Mouse (Mus musculus) lung, adult 2 months (tissue): ENCODE measurements at regions not wholly inside any gene's neighbourhood (a gene's known extent, or its start where the extent isn't known, plus 50 kb on each side); places are given as distances from the start of the nearest gene placed in this dataset.

Experiments used
- CTCF ChIP-seq: fragments of 200-500 bp; IDR thresholded peaks from 2 replicates; pipeline ENCODE4 v1.5.1; 2011; ENCODE audit warnings: mild to moderate bottlenecking, low read length, control low read depth; ENCODE audit not compliant: insufficient read depth
- POLR2A ChIP-seq: fragments of 200-500 bp; IDR thresholded peaks from 2 replicates; pipeline ENCODE4 v1.6.1; 2011; ENCODE audit warnings: low read depth, mild to moderate bottlenecking, control low read depth, low read length, borderline replicate concordance; ENCODE audit errors: extremely low read depth

DNA sequence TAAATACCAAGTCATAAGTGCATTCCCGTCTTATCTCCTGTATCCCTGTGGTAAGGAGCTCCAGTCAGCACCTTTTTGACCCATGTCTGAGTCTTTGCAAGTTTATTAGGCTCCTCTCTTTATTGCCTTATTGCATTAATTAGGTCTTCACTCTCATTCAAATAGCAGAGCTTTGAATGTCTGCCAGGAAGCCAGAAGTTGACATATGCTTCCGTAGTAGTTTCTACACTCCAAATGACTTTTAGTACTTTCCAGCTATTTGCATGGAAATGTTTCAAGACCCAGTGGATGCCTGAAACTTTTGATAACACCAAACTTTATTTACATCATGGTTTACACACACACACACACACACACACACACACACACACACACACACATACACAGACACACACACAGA lies 153.2 kb upstream of the Tmem28 start:
- no peak for TF ChIP-seq CTCF
- TF ChIP-seq POLR2A = no peak
